Mouse (Mus musculus) skeletal muscle tissue, adult 2 months (tissue): Measurements from ENCODE around the gene Olfr1036.
"Not testable (repeated sequence)": the region's sequence is repeated elsewhere in the genome, so short reads cannot be mapped to it uniquely, and the experiment has no call there.

Experiments
- DNase-seq: peaks from one replicate; pipeline ENCODE4 v3.0.0-alpha.2; 2012; ENCODE audit warnings: low read depth, low spot score

Gene Olfr1036

GRCm38 (mm10) chr2:86073692-86074091, at the start of gene Olfr1036:
Gene Olfr1036, plus strand, starts transcription at chr2:86073992.
- not testable (repeated sequence) for DNase-seq

GRCm38 (mm10) chr2:86045561-86045960, 28.2 kb upstream of the Olfr1036 start, which contains the start of gene Olfr1034:
Gene Olfr1034, plus strand, starts transcription at chr2:86045861.
- no peak for DNase-seq

GRCm38 (mm10) chr2:86050777-86051176, 23.0 kb upstream of the Olfr1036 start:
- not testable (repeated sequence) for DNase-seq

GRCm38 (mm10) chr2:86063766-86064165, 10.0 kb upstream of the Olfr1036 start:
- not testable (repeated sequence) for DNase-seq

GRCm38 (mm10) chr2:86070189-86070588, 3.6 kb upstream of the Olfr1036 start:
- no peak for DNase-seq

- not testable (repeated sequence) for DNase-seq
These were observed 6.7 kb downstream of the Olfr1036 start for GRCm38 (mm10) chr2:86080478-86080877.

GRCm38 (mm10) chr2:86087285-86087684, 13.5 kb downstream of the Olfr1036 start, which contains the start of gene Olfr1037:
Gene Olfr1037, minus strand, starts transcription at chr2:86087385.
- no peak for DNase-seq
